Mouse (Mus musculus): ENCODE data around the gene Zfp787.

DNA sequence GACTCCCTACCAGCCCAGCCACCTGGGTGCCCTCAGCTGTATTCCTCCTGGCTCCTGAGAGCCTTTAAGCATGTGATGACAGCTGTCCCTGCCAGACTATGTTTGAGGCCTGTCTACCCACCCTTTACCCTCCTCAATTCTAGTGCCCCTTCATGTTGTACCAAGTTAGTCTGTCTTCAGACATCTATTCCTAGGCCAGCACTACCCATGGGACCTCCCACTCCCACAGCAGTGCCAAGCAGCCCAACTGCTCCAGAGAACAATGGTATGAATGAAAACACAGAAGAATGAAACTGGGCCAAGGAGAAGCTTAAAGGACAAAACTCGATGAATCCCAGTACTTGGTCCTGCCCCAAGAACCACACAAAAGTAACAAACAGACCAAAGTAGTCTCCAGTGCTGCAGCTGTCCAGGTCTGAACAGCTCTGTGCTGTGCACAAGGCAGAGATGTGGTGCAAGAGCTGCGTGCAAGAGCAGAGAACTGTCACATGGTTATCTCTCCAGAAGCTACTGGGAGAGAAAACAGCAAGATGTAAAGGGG is 11.7 kb downstream of the Zfp787 start:
- TF ChIP-seq CEBPB (IDR thresholded peaks at IDR 0.05; ENCODE audit: low read depth) (no peak), MYOG (IDR thresholded peaks at IDR 0.05; ENCODE audit: control insufficient read depth, extremely low read depth, insufficient read length) (no peak), CTCF (IDR thresholded peaks at IDR 0.05; ENCODE audit: control insufficient read depth, insufficient read depth, insufficient read length) (no peak), MAX (IDR thresholded peaks at IDR 0.05) (no peak), MYOD1 (IDR thresholded peaks at IDR 0.05; ENCODE audit: control insufficient read depth, insufficient read length, low read depth) (no peak), USF1 (IDR thresholded peaks at IDR 0.05; ENCODE audit: low read depth) (no peak), FOSL1 (IDR thresholded peaks at IDR 0.05; ENCODE audit: insufficient read depth, low read length, poor library complexity, severe bottlenecking) (no peak)

Data from C2C12 (cell line).